Mouse (Mus musculus): ENCODE measurements around the gene Nadk. TPM values are rescaled to one million over a fixed set of nuclear protein-coding genes. Genes with fewer than 3 reads are reported as not detected.

Gene Nadk
- polyA plus RNA-seq (2014; fragmentation: Illumina TruSeq; extraction: RNeasy Lipid Tissue Mini Kit (QIAGEN cat#74804)), result 50.3 TPM

DNA sequence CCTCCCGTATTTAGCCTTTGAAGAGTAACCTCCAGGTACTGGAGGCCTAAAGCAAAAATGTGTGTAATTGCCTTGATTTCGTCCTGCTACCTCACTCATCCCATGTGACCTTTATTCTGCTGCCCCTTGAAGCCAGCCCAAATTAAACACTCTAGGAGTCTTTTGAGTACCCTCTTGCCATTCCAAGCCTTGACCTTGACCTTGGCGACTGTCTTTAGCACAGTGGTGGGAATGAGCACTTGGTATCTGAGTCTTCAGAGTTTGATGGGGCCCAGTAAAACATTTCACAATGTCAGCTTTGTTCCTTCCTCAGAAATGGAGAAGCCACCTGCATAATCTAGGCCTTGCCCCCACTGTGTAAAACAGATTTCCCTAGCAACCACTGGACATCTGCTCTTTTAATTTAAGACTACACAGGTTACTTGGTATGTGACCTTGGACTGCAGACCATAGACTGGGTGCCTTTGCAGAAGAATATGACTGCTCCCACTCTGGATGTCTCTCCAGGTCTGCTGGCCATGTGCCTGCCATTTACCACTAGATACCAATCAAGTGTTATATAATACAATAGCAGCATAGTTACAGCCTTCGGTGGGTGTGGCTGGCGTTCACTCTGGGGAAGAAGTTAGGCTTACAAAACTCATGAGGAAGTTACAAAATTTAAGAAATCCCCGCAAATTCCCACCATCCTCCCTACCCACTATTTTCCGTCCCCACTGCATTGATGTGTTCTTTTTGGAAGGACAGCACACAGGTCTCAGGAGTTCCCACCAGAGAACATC lies at the start of gene Nadk:
Nadk (plus strand) TSS at position 718 of the 782 bp plus-strand sequence.

DNA sequence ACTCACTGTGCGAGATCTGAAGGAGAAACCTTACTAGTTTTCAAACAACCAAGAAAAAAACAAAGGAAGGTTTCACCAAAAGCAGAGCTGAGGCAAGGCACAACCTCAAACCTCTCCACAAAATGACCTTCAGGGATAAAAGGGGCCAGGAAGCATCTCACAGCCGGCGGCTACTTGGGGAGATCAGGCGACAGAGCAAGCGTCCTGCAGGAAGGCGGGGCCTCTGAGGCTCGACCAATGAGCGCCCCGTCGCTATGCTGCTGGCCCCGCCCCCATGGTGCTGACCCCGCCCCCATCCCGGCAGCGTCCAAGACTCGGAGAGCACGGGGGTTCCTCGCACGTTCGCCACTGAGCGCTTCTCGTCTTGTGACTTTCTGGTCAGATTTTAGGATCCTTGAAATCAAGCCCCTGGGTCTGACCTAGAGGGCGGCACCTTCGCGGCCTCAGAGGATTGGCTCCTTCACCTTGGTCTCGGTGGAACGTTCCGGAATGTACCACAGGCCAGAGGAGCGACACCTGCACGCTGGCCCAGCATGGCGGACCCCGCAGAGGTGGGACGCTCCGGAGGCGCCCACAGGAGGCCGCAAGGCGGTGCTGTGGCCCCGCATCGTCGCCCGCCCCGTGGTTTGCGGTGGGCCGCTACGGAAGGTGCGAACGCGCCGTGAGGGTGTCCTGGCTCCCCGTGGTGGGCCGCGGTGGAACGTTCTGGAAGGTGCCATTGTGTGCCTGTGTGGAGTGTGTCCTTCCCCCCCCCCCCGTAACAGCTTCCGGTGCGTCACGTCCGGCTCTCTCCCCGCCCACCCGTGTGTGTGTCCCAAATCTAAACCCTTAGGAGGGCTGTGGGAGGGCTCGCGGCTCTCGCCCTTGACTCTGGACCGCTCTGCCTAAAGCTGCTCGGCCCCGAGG lies 39.2 kb downstream of the Nadk start, which contains the start of gene Slc35e2:
Slc35e2 (plus strand) TSS at position 326 of the 906 bp plus-strand sequence.

GRCm38 (mm10) chr4:155624338-155625291 lies 62.4 kb downstream of the Nadk start, which contains the start of gene Cdk11b:
Cdk11b (plus strand) TSS chr4:155624854.

Other genes starting within 250 kb of the Nadk start
- 2.0 TPM for gene Prkcz, start 201.0 kb upstream of the Nadk start, polyA plus RNA-seq (2014; fragmentation: Illumina TruSeq; extraction: RNeasy Lipid Tissue Mini Kit (QIAGEN cat#74804))
- not detected for gene Gabrd, start 164.3 kb upstream of the Nadk start, polyA plus RNA-seq (2014; fragmentation: Illumina TruSeq; extraction: RNeasy Lipid Tissue Mini Kit (QIAGEN cat#74804))
- 1.4 TPM for gene Cfap74, start 153.2 kb upstream of the Nadk start, polyA plus RNA-seq (2014; fragmentation: Illumina TruSeq; extraction: RNeasy Lipid Tissue Mini Kit (QIAGEN cat#74804))
- gene Tmem52, start 93.3 kb upstream of the Nadk start, polyA plus RNA-seq (2014; fragmentation: Illumina TruSeq; extraction: RNeasy Lipid Tissue Mini Kit (QIAGEN cat#74804)), result not detected
- 275 TPM for gene Gnb1, start 71.0 kb upstream of the Nadk start, polyA plus RNA-seq (2014; fragmentation: Illumina TruSeq; extraction: RNeasy Lipid Tissue Mini Kit (QIAGEN cat#74804))
- 23.0 TPM for gene Slc35e2, start 39.0 kb downstream of the Nadk start, polyA plus RNA-seq (2014; fragmentation: Illumina TruSeq; extraction: RNeasy Lipid Tissue Mini Kit (QIAGEN cat#74804))
- gene Cdk11b, start 62.5 kb downstream of the Nadk start, polyA plus RNA-seq (2014; fragmentation: Illumina TruSeq; extraction: RNeasy Lipid Tissue Mini Kit (QIAGEN cat#74804)), result 76.8 TPM
- gene Gm10563, start 83.0 kb downstream of the Nadk start, polyA plus RNA-seq (2014; fragmentation: Illumina TruSeq; extraction: RNeasy Lipid Tissue Mini Kit (QIAGEN cat#74804)), result not detected
- gene Mmp23, start 91.0 kb downstream of the Nadk start, polyA plus RNA-seq (2014; fragmentation: Illumina TruSeq; extraction: RNeasy Lipid Tissue Mini Kit (QIAGEN cat#74804)), result 2.3 TPM
- gene Mib2, start 106.8 kb downstream of the Nadk start, polyA plus RNA-seq (2014; fragmentation: Illumina TruSeq; extraction: RNeasy Lipid Tissue Mini Kit (QIAGEN cat#74804)), result 2.0 TPM
- gene Fndc10, start 132.0 kb downstream of the Nadk start, polyA plus RNA-seq (2014; fragmentation: Illumina TruSeq; extraction: RNeasy Lipid Tissue Mini Kit (QIAGEN cat#74804)), result 0.29 TPM
- gene Ssu72, start 142.4 kb downstream of the Nadk start, polyA plus RNA-seq (2014; fragmentation: Illumina TruSeq; extraction: RNeasy Lipid Tissue Mini Kit (QIAGEN cat#74804)), result 75.1 TPM
- not detected for gene Tmem240, start 172.4 kb downstream of the Nadk start, polyA plus RNA-seq (2014; fragmentation: Illumina TruSeq; extraction: RNeasy Lipid Tissue Mini Kit (QIAGEN cat#74804))
- 5.5 TPM for gene Atad3a, start 198.7 kb downstream of the Nadk start, polyA plus RNA-seq (2014; fragmentation: Illumina TruSeq; extraction: RNeasy Lipid Tissue Mini Kit (QIAGEN cat#74804))
- 1.6 TPM for gene Vwa1, start 212.3 kb downstream of the Nadk start, polyA plus RNA-seq (2014; fragmentation: Illumina TruSeq; extraction: RNeasy Lipid Tissue Mini Kit (QIAGEN cat#74804))
- 0.77 TPM for gene Tmem88b, start 223.5 kb downstream of the Nadk start, polyA plus RNA-seq (2014; fragmentation: Illumina TruSeq; extraction: RNeasy Lipid Tissue Mini Kit (QIAGEN cat#74804))
- gene Ankrd65, start 228.1 kb downstream of the Nadk start, polyA plus RNA-seq (2014; fragmentation: Illumina TruSeq; extraction: RNeasy Lipid Tissue Mini Kit (QIAGEN cat#74804)), result not detected
- gene Mrpl20, start 240.5 kb downstream of the Nadk start, polyA plus RNA-seq (2014; fragmentation: Illumina TruSeq; extraction: RNeasy Lipid Tissue Mini Kit (QIAGEN cat#74804)), result 34.3 TPM